Mouse (Mus musculus): ENCODE data around the gene Vps33a.

- no peak for TF ChIP-seq POLR2A (IDR thresholded peaks at IDR 0.05; ENCODE audit: low read depth, low read length)
- TF ChIP-seq CTCF (IDR thresholded peaks at IDR 0.05; ENCODE audit: extremely low read depth, insufficient read length, insufficient replicate concordance, low read depth, low read length) = no peak
Measured at GRCm38 (mm10) chr5:123521621-123522020, 51.2 kb downstream of the Vps33a start.

Data from small intestine, adult 2 months (tissue).